Mouse (Mus musculus) heart, adult 10 weeks (tissue): ENCODE measurements around the gene 1700020D05Rik. TPM values are rescaled to one million over a fixed set of nuclear protein-coding genes. Genes with fewer than 3 reads are reported as not detected.

ENCODE experiments used
- polyA plus RNA-seq: library from polyadenylated mRNA; stranded (reverse); fragments of 350-450 nt; fragmentation: Illumina TruSeq; extraction: RNeasy Lipid Tissue Mini Kit (QIAGEN cat#74804); gene quantifications from one replicate; pipeline ENCODE4 v1.2.3, GENCODE M21; 2014; ENCODE audit warnings: low read depth, low replicate concordance

The 1700020D05Rik gene
- 1.8 TPM for polyA plus RNA-seq

DNA sequence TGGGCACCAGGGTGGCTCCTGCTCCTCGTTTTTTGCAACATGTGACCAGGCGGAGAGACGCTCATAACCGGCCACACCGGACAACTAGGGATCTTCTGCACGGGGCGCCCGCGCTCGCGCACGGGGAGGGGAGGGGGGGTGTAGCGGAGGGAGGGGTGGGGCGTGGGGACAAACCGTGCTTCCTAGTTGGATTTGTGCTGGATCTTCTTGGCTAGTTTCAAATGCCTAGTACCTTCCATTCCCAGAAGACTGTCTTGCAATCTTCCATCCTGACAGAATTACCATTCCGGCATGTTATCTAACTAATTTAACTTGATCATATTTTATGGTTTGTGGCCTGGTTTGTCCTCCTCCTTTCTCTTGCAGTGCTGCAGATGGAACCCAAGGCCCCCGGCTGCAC is at the start of gene 1700020D05Rik:
Gene 1700020D05Rik (minus strand): TSS at position 101 of the 400 bp plus-strand sequence.

DNA sequence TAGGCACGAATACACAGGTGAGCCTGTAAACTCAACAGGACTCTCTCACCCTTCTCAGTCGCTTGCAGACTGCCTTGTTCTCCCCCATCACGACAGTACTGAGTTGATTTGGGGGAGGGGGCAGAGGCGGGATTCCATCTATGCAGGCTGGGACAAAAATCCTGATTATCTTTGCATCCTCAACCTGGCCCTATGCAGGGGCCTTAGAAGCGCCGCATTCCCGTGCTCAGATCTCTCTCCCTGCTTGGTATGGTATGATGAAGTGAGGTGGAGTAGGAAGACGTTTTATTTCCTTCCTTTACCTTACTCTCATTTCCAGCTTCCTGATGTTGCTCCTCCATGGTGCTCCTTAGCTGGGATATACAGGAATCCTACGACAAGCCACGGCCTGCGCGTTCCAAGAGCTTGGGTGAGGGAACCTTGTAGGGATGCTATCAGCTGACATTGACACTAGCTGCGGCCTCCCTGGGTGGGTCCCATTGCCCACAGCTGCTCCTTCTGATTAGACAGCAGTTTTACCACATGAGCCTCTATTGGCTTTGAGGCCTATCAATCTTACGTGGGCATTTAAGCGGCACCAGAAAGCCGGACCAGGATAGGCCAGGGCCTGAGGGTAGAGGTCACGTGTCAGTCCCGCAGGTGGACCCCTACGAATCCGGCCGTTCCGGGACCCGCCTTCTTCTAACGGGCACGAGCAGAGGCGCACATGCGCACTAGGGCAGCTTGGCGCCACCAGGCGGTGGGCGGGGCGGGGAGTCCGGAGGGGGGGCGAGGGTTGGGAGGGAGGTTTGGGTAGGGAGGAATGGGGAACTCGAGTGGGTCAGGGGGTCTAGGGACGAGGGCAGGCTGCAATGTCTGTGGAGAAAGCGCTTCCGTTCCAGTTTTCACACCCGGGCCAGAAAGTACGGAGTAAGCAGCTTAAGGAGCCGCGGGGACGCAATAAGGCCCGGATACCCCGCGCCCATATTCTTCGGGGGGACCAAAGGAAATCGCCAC is 6.7 kb upstream of the 1700020D05Rik start, which contains the start of gene Snx32:
Gene Snx32 (minus strand): TSS at position 508 of the 996 bp plus-strand sequence.

DNA sequence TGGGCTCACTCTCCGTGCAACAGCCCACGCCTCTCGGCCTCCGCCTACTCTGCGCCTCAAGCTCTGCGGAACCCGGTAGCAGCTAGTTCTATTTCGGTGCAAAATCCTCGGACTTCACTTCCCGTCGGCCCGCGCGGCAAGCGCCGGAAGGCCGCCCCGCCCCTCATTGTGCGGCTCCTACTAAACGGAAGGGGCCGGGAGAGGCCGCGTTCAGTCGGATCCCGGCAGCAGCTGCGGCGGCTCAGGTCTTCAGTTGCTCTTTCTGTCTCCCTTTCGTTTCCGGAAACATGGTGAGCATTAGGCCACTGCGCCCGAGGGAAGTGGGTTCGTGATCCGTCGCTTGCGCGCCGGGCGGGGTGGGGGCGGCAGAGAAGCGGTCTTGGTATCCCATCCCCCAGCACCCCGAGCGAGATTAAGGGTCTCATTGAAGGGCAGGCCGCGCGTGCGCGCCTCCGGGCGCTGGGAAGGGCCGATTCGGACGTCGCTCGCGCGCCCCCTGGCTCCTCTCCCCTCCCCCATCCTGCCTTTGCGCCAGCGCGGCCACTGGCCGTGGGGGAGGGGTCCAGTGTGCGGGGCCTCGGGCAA is 13.2 kb downstream of the 1700020D05Rik start, which contains the start of gene Cfl1:
Gene Cfl1 (plus strand): TSS at position 143 of the 585 bp plus-strand sequence.

DNA sequence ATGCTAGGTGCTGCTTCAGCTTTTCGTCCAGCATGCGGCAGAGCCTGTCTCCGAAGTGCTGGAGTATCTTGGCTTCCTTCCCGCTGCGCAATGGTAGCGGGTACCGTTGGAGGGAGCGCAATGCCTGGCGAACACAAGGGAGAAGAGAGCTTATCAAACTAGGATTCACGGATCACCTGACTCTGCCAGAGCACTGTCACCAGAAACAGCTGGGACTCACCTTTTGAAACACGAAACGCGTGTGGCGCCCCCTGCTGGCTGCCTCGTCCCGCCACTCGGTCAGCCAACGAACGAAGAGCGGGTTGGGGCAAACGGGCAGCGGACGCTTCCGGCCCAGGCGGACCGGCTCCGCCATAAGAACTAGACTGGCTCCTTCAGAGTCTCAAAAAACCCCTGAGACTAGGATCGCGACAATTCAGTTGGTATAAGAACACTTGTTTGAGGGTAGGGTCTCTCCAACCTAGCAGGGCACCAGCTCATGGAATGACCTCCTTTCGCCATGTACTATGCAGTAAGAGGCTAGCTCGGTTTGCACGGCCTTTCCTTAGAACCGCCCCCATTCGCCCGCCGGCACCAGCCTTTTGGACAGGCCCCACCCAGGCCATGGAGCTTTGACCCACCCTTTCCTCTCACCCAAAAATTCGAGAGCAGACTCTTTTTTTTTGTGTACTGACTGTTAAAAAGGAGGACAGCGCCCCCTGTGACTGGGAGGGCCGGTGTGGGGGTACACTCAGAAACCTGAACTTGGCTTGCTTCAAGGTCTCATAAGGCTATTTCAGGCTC is 15.6 kb downstream of the 1700020D05Rik start, which contains the start of gene Mus81:
Gene Mus81 (minus strand): TSS at position 635 of the 783 bp plus-strand sequence.

DNA sequence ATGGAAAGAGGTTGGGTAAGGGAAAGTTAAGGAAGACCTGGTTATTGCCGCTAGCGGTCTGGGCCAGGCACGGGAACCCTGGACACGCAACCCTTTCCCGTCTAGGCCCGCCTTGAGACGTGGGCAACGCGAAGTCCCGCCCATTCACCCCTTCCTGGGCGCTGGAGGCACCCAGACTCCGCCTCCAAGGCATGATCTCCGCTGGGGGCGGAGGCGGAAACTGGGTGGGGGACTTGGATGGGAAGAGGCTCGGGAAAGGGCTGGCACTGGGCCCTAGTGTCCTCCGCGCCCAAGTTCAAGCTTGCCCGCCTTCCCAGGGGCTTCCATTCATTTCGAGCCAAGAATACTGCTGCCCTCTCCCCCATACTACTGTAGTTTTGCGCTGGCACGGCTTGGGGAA is 29.9 kb downstream of the 1700020D05Rik start, which contains the start of gene Efemp2:
Gene Efemp2 (plus strand): TSS at position 235 of the 400 bp plus-strand sequence.

DNA sequence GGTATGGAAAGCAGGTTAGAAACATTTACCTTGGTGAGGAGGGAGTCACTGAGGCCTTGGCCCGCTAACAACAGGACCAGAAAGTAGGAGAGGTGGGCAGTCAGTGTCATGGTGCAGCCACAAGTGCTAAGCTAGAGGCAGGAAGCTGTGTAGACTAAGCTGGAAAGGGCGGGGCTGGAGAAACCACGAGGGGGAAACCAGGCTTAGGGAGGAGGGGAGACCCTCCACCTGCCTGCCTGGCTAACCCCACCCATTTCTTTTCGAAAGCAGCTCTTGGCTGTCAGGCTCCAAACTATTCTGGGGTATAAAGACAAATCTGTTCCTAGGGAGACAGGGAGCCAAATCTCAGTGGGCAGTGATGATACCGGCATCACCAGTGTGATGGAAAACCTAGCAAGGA is 35.2 kb downstream of the 1700020D05Rik start, which contains the start of gene Ctsw:
Gene Ctsw (minus strand): TSS at position 134 of the 400 bp plus-strand sequence.

DNA sequence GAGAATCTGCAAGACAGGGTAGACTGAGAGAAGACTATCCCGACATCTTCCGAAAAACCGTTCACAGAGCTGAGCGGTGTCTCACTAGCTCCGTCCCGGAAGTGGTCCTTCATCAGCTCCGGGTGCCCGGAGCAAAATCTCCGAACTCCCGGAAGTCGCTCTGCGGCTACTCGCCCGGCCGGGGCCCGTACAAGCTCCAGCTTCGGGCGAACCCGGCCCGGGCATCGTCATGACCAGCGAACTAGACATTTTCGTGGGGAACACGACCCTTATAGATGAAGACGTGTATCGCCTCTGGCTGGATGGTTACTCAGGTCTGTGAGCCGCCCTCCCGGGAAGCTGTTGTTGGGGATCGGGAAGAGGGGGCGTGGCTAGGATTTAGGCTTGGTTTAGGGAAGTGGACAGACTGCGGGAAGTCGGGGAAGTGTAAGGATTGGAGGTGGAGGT is 43.1 kb downstream of the 1700020D05Rik start, which contains the start of gene Fibp:
Gene Fibp (plus strand): TSS at position 151 of the 447 bp plus-strand sequence.

DNA sequence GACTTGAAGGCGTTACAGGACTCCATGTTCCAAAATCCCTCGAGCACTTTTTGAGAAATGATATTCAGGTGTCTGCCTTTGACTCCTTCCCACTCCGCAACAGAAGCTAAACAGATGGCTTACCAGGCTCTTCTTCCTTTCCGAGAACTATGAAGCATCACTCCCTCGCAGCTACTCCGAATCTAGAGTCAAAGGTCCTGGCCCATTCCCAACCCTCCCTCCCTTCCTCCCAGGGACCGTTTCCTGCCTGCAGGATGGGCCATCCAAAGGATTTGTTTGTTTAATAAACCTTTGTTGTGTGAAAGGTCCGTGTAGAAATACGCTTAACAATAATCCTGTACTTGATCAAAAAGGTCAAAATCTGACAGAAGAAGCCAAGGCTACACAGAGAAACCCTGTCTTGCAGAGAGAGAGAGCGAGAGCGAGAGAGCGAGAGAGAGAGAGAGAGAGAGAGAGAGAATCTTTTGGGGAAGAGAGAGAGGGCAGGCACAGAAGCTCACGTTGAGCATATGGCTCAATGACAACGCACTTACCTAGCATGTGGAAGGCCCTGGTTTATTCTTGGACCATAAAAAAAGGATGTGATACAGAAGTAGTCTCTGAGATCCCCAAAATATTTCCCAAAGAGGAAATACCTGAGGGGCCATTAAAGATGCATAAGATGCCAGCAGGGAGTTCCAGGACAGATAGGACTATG is 45.7 kb downstream of the 1700020D05Rik start, which contains the start of gene Ccdc85b:
Gene Ccdc85b (minus strand): TSS at position 149 of the 697 bp plus-strand sequence.

Other genes with a start within 250 kb of the 1700020D05Rik start
- 19.3 TPM for gene Pacs1, start 230.7 kb downstream of the 1700020D05Rik start, polyA plus RNA-seq
- gene Sf3b2, start 208.3 kb downstream of the 1700020D05Rik start, polyA plus RNA-seq, result 111 TPM
- 16.3 TPM for gene Gal3st3, start 205.5 kb downstream of the 1700020D05Rik start, polyA plus RNA-seq
- gene Catsper1, start 168.0 kb downstream of the 1700020D05Rik start, polyA plus RNA-seq, result not detected
- 5.7 TPM for gene Cst6, start 154.2 kb downstream of the 1700020D05Rik start, polyA plus RNA-seq
- gene Eif1ad, start 137.0 kb downstream of the 1700020D05Rik start, polyA plus RNA-seq, result 23.0 TPM
- gene Banf1, start 136.6 kb downstream of the 1700020D05Rik start, polyA plus RNA-seq, result 122 TPM
- 43.7 TPM for gene Sart1, start 115.1 kb downstream of the 1700020D05Rik start, polyA plus RNA-seq
- gene Tsga10ip, start 101.3 kb downstream of the 1700020D05Rik start, polyA plus RNA-seq, result not detected
- gene Drap1, start 78.8 kb downstream of the 1700020D05Rik start, polyA plus RNA-seq, result 391 TPM
- 33.9 TPM for gene AI837181, start 78.6 kb downstream of the 1700020D05Rik start, polyA plus RNA-seq
- not detected for gene Fosl1, start 56.2 kb downstream of the 1700020D05Rik start, polyA plus RNA-seq
- gene Ccdc85b, start 45.9 kb downstream of the 1700020D05Rik start, polyA plus RNA-seq, result 6.9 TPM
- 44.4 TPM for gene Fibp, start 43.2 kb downstream of the 1700020D05Rik start, polyA plus RNA-seq
- gene Ctsw, start 35.3 kb downstream of the 1700020D05Rik start, polyA plus RNA-seq, result not detected
- 14.6 TPM for gene Efemp2, start 29.8 kb downstream of the 1700020D05Rik start, polyA plus RNA-seq
- gene Mus81, start 15.4 kb downstream of the 1700020D05Rik start, polyA plus RNA-seq, result 33.4 TPM
- gene Cfl1, start 13.3 kb downstream of the 1700020D05Rik start, polyA plus RNA-seq, result 173 TPM
- 10.1 TPM for gene Snx32, start 6.8 kb upstream of the 1700020D05Rik start, polyA plus RNA-seq
- not detected for gene Ovol1, start 56.9 kb upstream of the 1700020D05Rik start, polyA plus RNA-seq
- gene Ap5b1, start 64.2 kb upstream of the 1700020D05Rik start, polyA plus RNA-seq, result 1.9 TPM
- 28.9 TPM for gene Rnaseh2c, start 98.1 kb upstream of the 1700020D05Rik start, polyA plus RNA-seq
- 30.9 TPM for gene Kat5, start 106.5 kb upstream of the 1700020D05Rik start, polyA plus RNA-seq
- gene Rela, start 133.7 kb upstream of the 1700020D05Rik start, polyA plus RNA-seq, result 30.4 TPM
- 16.2 TPM for gene Sipa1, start 159.9 kb upstream of the 1700020D05Rik start, polyA plus RNA-seq
- 22.2 TPM for gene Map3k11, start 185.0 kb upstream of the 1700020D05Rik start, polyA plus RNA-seq
- 22.7 TPM for gene Pcnx3, start 185.1 kb upstream of the 1700020D05Rik start, polyA plus RNA-seq
- not detected for gene Kcnk7, start 200.6 kb upstream of the 1700020D05Rik start, polyA plus RNA-seq
- gene Ehbp1l1, start 222.5 kb upstream of the 1700020D05Rik start, polyA plus RNA-seq, result 120 TPM
- gene Fam89b, start 225.9 kb upstream of the 1700020D05Rik start, polyA plus RNA-seq, result 27.2 TPM
- gene Ltbp3, start 237.1 kb upstream of the 1700020D05Rik start, polyA plus RNA-seq, result 41.9 TPM